Mouse (Mus musculus): ENCODE results near the gene Pank4. TPM values are rescaled to one million over a fixed set of nuclear protein-coding genes. Genes with fewer than 3 reads are reported as not detected.
A peak's percentile ranks its signal among the peaks of the same experiment; 100 is the strongest.

Pank4 gene
- polyA plus RNA-seq, 1 experiment from 2014 or later = 42.5 TPM

- no peaks in the 10 kb centered on the region for H3K36me3 ChIP-seq
- H3K27ac ChIP-seq = no peak overlapping the region
- no peaks in the 10 kb centered on the region for H3K9me3 ChIP-seq (replicated peaks)
- no peak overlapping the region for H3K4me3 ChIP-seq
- H3K27me3 ChIP-seq = peaks cover 3% of the 10 kb centered on the region; the same call in 1 of the 2 replicates
- 78% methylated on average over 3 of the region's 3 CpGs for WGBS
- no peak overlapping the region for H3K4me2 ChIP-seq (replicated peaks)
- H3K9ac ChIP-seq = no peak overlapping the region
- no peak for ATAC-seq (ENCODE audit: low FRiP score)
- H3K4me1 ChIP-seq = peaks cover 16% of the 10 kb centered on the region
These were observed 45.3 kb downstream of the Pank4 start for GRCm38 (mm10) chr4:155009216-155009615.

DNA sequence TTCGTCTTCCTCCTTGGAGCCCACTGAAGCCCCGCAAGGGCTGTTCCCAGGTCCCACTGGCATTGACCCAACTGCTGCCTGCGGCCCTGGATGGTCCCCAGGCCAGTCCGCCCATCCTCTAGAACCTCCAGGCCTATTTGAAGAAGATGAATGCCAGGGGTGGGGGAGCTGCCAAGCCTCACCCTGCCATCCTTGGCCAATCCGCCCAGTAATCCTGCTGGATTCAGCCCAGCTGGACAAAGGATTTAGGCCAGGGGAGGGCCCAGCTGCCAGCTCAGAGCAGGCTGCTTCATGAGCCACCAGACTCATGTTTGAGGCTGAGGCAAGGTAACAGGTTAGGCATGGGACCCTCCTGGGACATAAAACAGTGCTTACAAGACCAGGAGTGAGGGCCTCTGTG, 46.9 kb downstream of the Pank4 start:
- no peak overlapping the region for H3K27ac ChIP-seq
- H3K4me2 ChIP-seq (replicated peaks) = no peak overlapping the region
- H3K9me3 ChIP-seq (replicated peaks) = no peaks in the 10 kb centered on the region
- peaks cover 3% of the 10 kb centered on the region; the same call in 1 of the 2 replicates for H3K27me3 ChIP-seq
- H3K9ac ChIP-seq = no peak overlapping the region
- peaks cover 28% of the 10 kb centered on the region for H3K4me1 ChIP-seq
- 79% methylated on average over 5 of the region's 5 CpGs for WGBS
- H3K36me3 ChIP-seq = no peaks in the 10 kb centered on the region
- no peak for ATAC-seq (ENCODE audit: low FRiP score)
- H3K4me3 ChIP-seq = no peak overlapping the region

GRCm38 (mm10) chr4:155011312-155012025, 47.5 kb downstream of the Pank4 start:
- no peaks in the 10 kb centered on the region for H3K9me3 ChIP-seq (replicated peaks)
- H3K4me1 ChIP-seq = peaks cover 32% of the 10 kb centered on the region
- WGBS = 82% methylated on average over 8 of the region's 8 CpGs
- no peak overlapping the region for H3K4me2 ChIP-seq (replicated peaks)
- H3K4me3 ChIP-seq = no peak overlapping the region
- no peak for ATAC-seq (ENCODE audit: low FRiP score)
- no peak overlapping the region for H3K9ac ChIP-seq
- no peak overlapping the region for H3K27ac ChIP-seq
- H3K27me3 ChIP-seq = peaks cover 3% of the 10 kb centered on the region; the same call in 1 of the 2 replicates
- H3K36me3 ChIP-seq = no peaks in the 10 kb centered on the region

- 65% methylated on average over 2 of the region's 2 CpGs for WGBS
- peaks cover 3% of the 10 kb centered on the region; the same call in 1 of the 2 replicates for H3K27me3 ChIP-seq
- H3K4me3 ChIP-seq = no peak overlapping the region
- H3K9me3 ChIP-seq (replicated peaks) = no peaks in the 10 kb centered on the region
- H3K27ac ChIP-seq = no peak overlapping the region
- H3K36me3 ChIP-seq = no peaks in the 10 kb centered on the region
- H3K4me2 ChIP-seq (replicated peaks) = no peak overlapping the region
- no peak for ATAC-seq (ENCODE audit: low FRiP score)
- H3K9ac ChIP-seq = no peak overlapping the region
- H3K4me1 ChIP-seq = peaks cover 34% of the 10 kb centered on the region
These were observed 48.2 kb downstream of the Pank4 start for GRCm38 (mm10) chr4:155012115-155012514.

DNA sequence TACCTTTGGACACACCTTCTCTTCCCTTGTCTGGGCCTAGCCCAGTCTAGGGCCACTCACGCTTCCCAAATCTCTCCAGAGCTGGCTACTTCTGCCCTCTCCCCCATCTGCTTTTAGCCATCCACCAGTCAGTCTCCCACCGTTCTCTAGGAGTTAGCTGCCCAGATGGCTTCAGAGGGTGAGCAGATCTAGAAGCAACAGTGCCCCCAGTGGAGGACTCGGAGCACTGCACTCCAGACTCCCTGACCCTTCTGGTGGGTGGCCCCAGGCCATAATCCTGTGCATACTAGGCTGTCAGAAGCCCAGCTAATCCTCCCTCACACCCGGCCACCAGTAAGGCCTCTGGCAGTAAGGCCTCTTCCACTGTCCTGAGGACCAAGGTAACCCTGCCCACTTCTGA, 48.9 kb downstream of the Pank4 start:
- peaks cover 41% of the 10 kb centered on the region for H3K4me1 ChIP-seq

DNA sequence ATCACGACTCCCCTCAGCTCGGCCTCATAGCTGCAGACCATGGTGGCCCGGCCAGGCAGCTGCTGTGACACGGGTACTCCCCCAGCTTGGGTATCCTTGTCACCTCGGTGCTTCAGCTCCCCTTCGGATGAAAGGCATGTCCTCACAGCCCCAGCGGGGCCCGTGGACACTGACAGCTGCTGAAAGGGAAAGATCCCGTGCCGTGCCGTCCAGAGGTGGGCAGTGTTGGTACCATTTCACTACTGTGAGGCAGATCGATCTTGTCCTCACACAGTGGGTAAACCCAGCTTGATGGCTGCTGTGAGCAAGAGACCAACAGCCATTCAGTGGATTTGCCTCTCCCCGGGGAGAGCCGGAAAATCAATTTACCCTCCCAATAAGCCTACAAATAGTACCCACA, 50.3 kb downstream of the Pank4 start:
- peaks cover 55% of the 10 kb centered on the region for H3K4me1 ChIP-seq

More for the DNA sequence above, 48.9 kb downstream of the Pank4 start:
- Histone ChIP-seq H3K36me3 (no peaks in the 10 kb centered on the region), H3K9ac (no peak overlapping the region), H3K9me3 (replicated peaks) (no peaks in the 10 kb centered on the region), H3K27me3 (peaks cover 4% of the 10 kb centered on the region; the same call in 1 of the 2 replicates), H3K4me2 (replicated peaks) (no peak overlapping the region), H3K27ac (no peak overlapping the region), H3K4me3 (no peak overlapping the region)
- WGBS = 3% methylated on average over 4 of the region's 4 CpGs
- ATAC-seq (ENCODE audit: low FRiP score) = peak; percentile 54

DNA sequence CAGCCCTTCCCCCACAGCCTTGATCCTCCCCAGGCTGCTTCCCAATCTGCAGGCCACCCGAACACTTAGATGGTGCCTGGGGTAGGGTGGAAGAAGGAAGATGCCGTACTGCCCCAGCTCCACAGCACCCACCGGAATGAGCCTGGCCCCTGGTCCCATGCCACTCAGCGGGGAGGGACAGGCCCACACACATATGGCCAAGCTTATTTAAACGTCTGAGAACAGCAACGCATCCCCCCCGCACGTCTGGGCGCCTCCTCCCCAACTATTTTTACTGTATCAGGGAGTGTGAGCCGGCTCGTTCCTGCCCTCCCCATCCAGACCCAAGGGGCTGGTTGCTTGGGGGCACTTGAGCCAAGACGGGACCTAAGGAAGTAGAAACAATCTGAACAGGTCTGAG, 50.9 kb downstream of the Pank4 start:
- H3K27me3 ChIP-seq = peaks cover 15% of the 10 kb centered on the region
- H3K9ac ChIP-seq = 0 out of 2 replicates have a peak overlapping the region, but pooled peaks have one; percentile 8
- H3K4me1 ChIP-seq = peaks cover 60% of the 10 kb centered on the region
- H3K9me3 ChIP-seq (replicated peaks) = no peaks in the 10 kb centered on the region
- 74% methylated on average over 12 of the region's 12 CpGs for WGBS
- no peak overlapping the region for H3K4me3 ChIP-seq
- no peak overlapping the region for H3K27ac ChIP-seq
- no peak for ATAC-seq (ENCODE audit: low FRiP score)
- H3K4me2 ChIP-seq (replicated peaks) = no peak overlapping the region
- no peaks in the 10 kb centered on the region for H3K36me3 ChIP-seq

More for the DNA sequence above, 50.3 kb downstream of the Pank4 start:
- H3K9me3 ChIP-seq (replicated peaks) = no peaks in the 10 kb centered on the region
- 56% methylated on average over 14 of the region's 14 CpGs for WGBS
- no peaks in the 10 kb centered on the region for H3K36me3 ChIP-seq
- ATAC-seq (ENCODE audit: low FRiP score) = no peak
- H3K27ac ChIP-seq = no peak overlapping the region
- no peak overlapping the region for H3K4me3 ChIP-seq
- 0 out of 2 replicates have a peak overlapping the region, but pooled peaks have one; percentile 8 for H3K9ac ChIP-seq
- no peak overlapping the region for H3K4me2 ChIP-seq (replicated peaks)
- peaks cover 15% of the 10 kb centered on the region; the same call in 1 of the 2 replicates for H3K27me3 ChIP-seq

DNA sequence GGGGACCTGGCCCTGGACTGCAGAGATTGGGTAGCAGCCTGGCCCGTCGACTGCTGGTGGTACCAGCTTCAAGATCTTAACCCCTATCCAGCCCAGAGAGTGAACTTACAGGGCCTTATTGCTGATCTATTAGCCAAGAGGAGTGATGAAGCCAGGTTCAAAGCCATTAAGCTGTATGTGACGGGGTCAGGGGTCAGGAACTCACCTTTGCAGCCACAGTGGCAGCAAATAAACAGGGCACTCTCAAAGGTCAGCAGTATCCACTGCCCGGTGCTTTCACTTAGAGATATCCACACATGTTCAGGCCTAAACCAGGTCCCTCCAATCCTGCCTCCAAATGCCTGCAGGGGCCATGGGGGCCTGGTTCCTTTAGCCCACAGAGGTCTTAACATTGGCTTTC, 51.6 kb downstream of the Pank4 start:
- no peak for ATAC-seq (ENCODE audit: low FRiP score)
- no peaks in the 10 kb centered on the region for H3K9me3 ChIP-seq (replicated peaks)
- no peak overlapping the region for H3K4me3 ChIP-seq
- peaks cover 68% of the 10 kb centered on the region for H3K4me1 ChIP-seq
- no peaks in the 10 kb centered on the region for H3K36me3 ChIP-seq
- peaks cover 15% of the 10 kb centered on the region for H3K27me3 ChIP-seq
- WGBS = 68% methylated on average over 4 of the region's 4 CpGs
- no peak overlapping the region for H3K27ac ChIP-seq
- no peak overlapping the region for H3K9ac ChIP-seq
- no peak overlapping the region for H3K4me2 ChIP-seq (replicated peaks)

- peaks cover 15% of the 10 kb centered on the region for H3K27me3 ChIP-seq
These were observed 52.9 kb downstream of the Pank4 start for GRCm38 (mm10) chr4:155016807-155017206.

GRCm38 (mm10) chr4:155017253-155017878, 53.4 kb downstream of the Pank4 start:
- no peak for ATAC-seq (ENCODE audit: low FRiP score)

More at GRCm38 (mm10) chr4:155016807-155017206, 52.9 kb downstream of the Pank4 start:
- no peaks in the 10 kb centered on the region for H3K9me3 ChIP-seq (replicated peaks)
- no peak overlapping the region for H3K9ac ChIP-seq
- 64% methylated on average over 11 of the region's 11 CpGs for WGBS
- ATAC-seq (ENCODE audit: low FRiP score) = no peak
- H3K4me1 ChIP-seq = peaks cover 80% of the 10 kb centered on the region
- H3K27ac ChIP-seq = no peak overlapping the region
- no peaks in the 10 kb centered on the region for H3K36me3 ChIP-seq
- no peak overlapping the region for H3K4me2 ChIP-seq (replicated peaks)
- no peak overlapping the region for H3K4me3 ChIP-seq

GRCm38 (mm10) chr4:155018066-155018465, 54.1 kb downstream of the Pank4 start:
- H3K4me1 ChIP-seq = peaks cover 74% of the 10 kb centered on the region
- H3K36me3 ChIP-seq = no peaks in the 10 kb centered on the region
- no peak for ATAC-seq (ENCODE audit: low FRiP score)
- no peak overlapping the region for H3K4me2 ChIP-seq (replicated peaks)
- peaks cover 15% of the 10 kb centered on the region for H3K27me3 ChIP-seq
- no peak overlapping the region for H3K27ac ChIP-seq
- H3K9me3 ChIP-seq (replicated peaks) = no peaks in the 10 kb centered on the region
- WGBS = 80% methylated on average over 8 of the region's 8 CpGs
- no peak overlapping the region for H3K4me3 ChIP-seq
- H3K9ac ChIP-seq = no peak overlapping the region

More at GRCm38 (mm10) chr4:155017253-155017878, 53.4 kb downstream of the Pank4 start:
- H3K4me3 ChIP-seq = no peak overlapping the region
- no peaks in the 10 kb centered on the region for H3K9me3 ChIP-seq (replicated peaks)
- WGBS = 60% methylated on average over 11 of the region's 11 CpGs
- no peaks in the 10 kb centered on the region for H3K36me3 ChIP-seq
- no peak overlapping the region for H3K4me2 ChIP-seq (replicated peaks)
- no peak overlapping the region for H3K9ac ChIP-seq
- no peak overlapping the region for H3K27ac ChIP-seq
- peaks cover 80% of the 10 kb centered on the region for H3K4me1 ChIP-seq
- peaks cover 15% of the 10 kb centered on the region for H3K27me3 ChIP-seq

GRCm38 (mm10) chr4:155018601-155019335, 54.8 kb downstream of the Pank4 start:
- peak overlapping the region; percentile 35; the same call in 1 of the 2 replicates for H3K9ac ChIP-seq
- peak overlapping the region; percentile 46 for H3K4me2 ChIP-seq (replicated peaks)
- no peaks in the 10 kb centered on the region for H3K36me3 ChIP-seq
- WGBS = 3% methylated on average over 15 of the region's 15 CpGs
- peak; percentile 30 for ATAC-seq (ENCODE audit: low FRiP score)
- peaks cover 15% of the 10 kb centered on the region for H3K27me3 ChIP-seq
- H3K9me3 ChIP-seq (replicated peaks) = no peaks in the 10 kb centered on the region
- H3K4me3 ChIP-seq = peak overlapping the region; percentile 22
- peaks cover 74% of the 10 kb centered on the region for H3K4me1 ChIP-seq
- H3K27ac ChIP-seq = 0 out of 2 replicates have a peak overlapping the region, but pooled peaks have one; percentile 55
